9 mouse cellular contexts compared by ENCODE assay signal in the genomic region with DNA sequence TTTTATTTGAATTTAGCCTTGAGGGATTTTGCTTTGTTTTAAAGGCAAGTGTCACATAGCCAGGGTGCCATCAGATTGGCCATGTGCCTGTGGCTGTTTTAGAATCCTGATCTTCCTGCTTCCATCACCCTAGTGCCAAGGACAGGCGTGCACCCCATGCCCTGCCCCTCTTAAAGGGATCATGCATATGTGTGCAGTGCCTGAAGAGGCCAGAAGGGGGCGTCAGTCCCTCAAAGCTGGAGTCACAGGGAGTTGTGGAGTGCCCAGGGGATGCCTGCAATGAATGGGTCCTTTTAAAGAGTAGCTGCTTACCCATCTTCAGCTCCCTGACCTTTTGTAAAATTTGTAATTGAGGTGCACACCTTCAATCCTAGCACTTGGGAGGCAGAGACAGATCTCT. TPM values are rescaled to one million over a fixed set of nuclear protein-coding genes. Genes with fewer than 3 reads are reported as not detected.
DNase-seq lines count a peak whose midpoint lies in the region; ATAC-seq and TF ChIP-seq lines count a peak whose summit lies in the region.
"Had no signal": no experiment of that assay in that cellular context is flagged by ENCODE, and none has a peak within 500 bp of the region (broad histone marks: within the 10 kb centered on the region; RNA-seq: fewer than 3 reads in every experiment).

No protein-coding gene starts in this region.

- DNase-seq in kidney, adult 2 months: no peak
- DNase-seq in kidney, adult 11 months: no peak
- DNase-seq in 416B (ENCODE audit: low read depth): peak; percentile 42
- DNase-seq in CH12.LX (ENCODE audit: extremely low read depth): peak; percentile 34
- peak; percentile 35 for DNase-seq in embryonic facial prominence, embryonic 11.5 days (ENCODE audit: low spot score)
- DNase-seq in frontal cortex, postnatal 25 days (ENCODE audit: low spot score in 2 of 2): no peak
- no peak for DNase-seq in forebrain, embryonic 11.5 days (ENCODE audit: low spot score)

- H3K79me2 ChIP-seq in CH12.LX (replicated peaks; ENCODE audit: control insufficient read depth, extremely low read depth, insufficient read depth, poor library complexity, severe bottlenecking): peaks cover 6% of the 10 kb centered on the region; the same call in 1 of the 2 replicates

- no peak for TF ChIP-seq POLR2A in kidney, adult 2 months (IDR thresholded peaks at IDR 0.05; ENCODE audit: low read depth, low read length)
- TF ChIP-seq POLR2A in CH12.LX (IDR thresholded peaks at IDR 0.05; ENCODE audit: low read depth, low read length): no peak

- no peaks in the 10 kb centered on the region for H3K36me3 ChIP-seq in kidney, adult 2 months (ENCODE audit: control insufficient read depth, insufficient read depth, low read length)
- peaks cover 78 to 89% of the 10 kb centered on the region in 2 experiments for H3K36me3 ChIP-seq in CH12.LX (replicated peaks in 1 of 2; ENCODE audit: control insufficient read depth in 1 of 2, insufficient read depth in 1 of 2, low read length in 1 of 2)
- peaks cover 7% of the 10 kb centered on the region for H3K36me3 ChIP-seq in embryonic facial prominence, embryonic 11.5 days (replicated peaks; ENCODE audit: control insufficient read depth, insufficient read depth, low read depth, low read length)
- peaks cover 5% of the 10 kb centered on the region; the same call in 1 of the 2 replicates for H3K36me3 ChIP-seq in forebrain, embryonic 11.5 days (ENCODE audit: control insufficient read depth, insufficient read depth, low read length)

- H3K4me1 ChIP-seq in kidney, adult 2 months (ENCODE audit: control insufficient read depth, insufficient read depth, low read length): no peaks in the 10 kb centered on the region
- peaks cover 2 to 5% of the 10 kb centered on the region in 2 experiments; a peak in 3 of 4 replicates for H3K4me1 ChIP-seq in CH12.LX (ENCODE audit: control insufficient read depth in 1 of 2, insufficient read depth in 2 of 2)
- H3K4me1 ChIP-seq in embryonic facial prominence, embryonic 11.5 days (ENCODE audit: control insufficient read depth, insufficient read depth, low read length): no peaks in the 10 kb centered on the region
- H3K4me1 ChIP-seq in forebrain, embryonic 11.5 days (replicated peaks; ENCODE audit: control insufficient read depth, insufficient read depth, low read length): no peaks in the 10 kb centered on the region

- H3K4me2 ChIP-seq in CH12.LX (ENCODE audit: insufficient read depth, low read depth, poor library complexity, severe bottlenecking): no peak overlapping the region
- H3K4me2 ChIP-seq in embryonic facial prominence, embryonic 11.5 days (ENCODE audit: low read depth, low read length): no peak overlapping the region
- no peak overlapping the region for H3K4me2 ChIP-seq in forebrain, embryonic 11.5 days (ENCODE audit: low read depth, low read length, severe bottlenecking)
- H3K4me2 ChIP-seq: limb, embryonic 15.5 days had no signal

- no peaks in the 10 kb centered on the region for H3K9me3 ChIP-seq in CH12.LX (replicated peaks; ENCODE audit: low read length)
- no peaks in the 10 kb centered on the region for H3K9me3 ChIP-seq in embryonic facial prominence, embryonic 11.5 days (replicated peaks; ENCODE audit: control insufficient read depth, low read length)
- no peaks in the 10 kb centered on the region for H3K9me3 ChIP-seq in forebrain, embryonic 11.5 days (ENCODE audit: control insufficient read depth, low read length)
- H3K9me3 ChIP-seq: limb, embryonic 15.5 days had no signal

- no peak overlapping the region for H3K9ac ChIP-seq in CH12.LX (ENCODE audit: insufficient read depth, low read depth)
- no peak overlapping the region for H3K9ac ChIP-seq in embryonic facial prominence, embryonic 11.5 days (replicated peaks; ENCODE audit: low read length)
- H3K9ac ChIP-seq in forebrain, embryonic 11.5 days (ENCODE audit: low read length): no peak overlapping the region
- H3K9ac ChIP-seq: limb, embryonic 15.5 days had no signal

- no peak overlapping the region for H3K4me3 ChIP-seq in kidney, adult 2 months (ENCODE audit: insufficient read depth, low read depth, low read length)
- H3K4me3 ChIP-seq in CH12.LX (replicated peaks in 1 of 3; ENCODE audit: low read depth in 2 of 3, low read length in 2 of 3, poor library complexity in 1 of 3): no peak overlapping the region
- no peak overlapping the region for H3K4me3 ChIP-seq in embryonic facial prominence, embryonic 11.5 days (ENCODE audit: low read depth, low read length)
- H3K4me3 ChIP-seq in forebrain, embryonic 11.5 days (ENCODE audit: low read depth, low read length): no peak overlapping the region
- H3K4me3 ChIP-seq: limb, embryonic 15.5 days had no signal

- TF ChIP-seq RAD21 in CH12.LX (IDR thresholded peaks at IDR 0.05; ENCODE audit: low read depth, low read length): peak; percentile 20

- no peak overlapping the region for H3K27ac ChIP-seq in kidney, adult 2 months (ENCODE audit: insufficient read depth, low read depth, low read length)
- no peak overlapping the region for H3K27ac ChIP-seq in CH12.LX (ENCODE audit: insufficient read depth, low read depth)
- H3K27ac ChIP-seq in embryonic facial prominence, embryonic 11.5 days (replicated peaks; ENCODE audit: low read depth, low read length): no peak overlapping the region
- H3K27ac ChIP-seq in forebrain, embryonic 11.5 days (ENCODE audit: low read depth, low read length): no peak overlapping the region
- H3K27ac ChIP-seq: limb, embryonic 15.5 days had no signal

- TF ChIP-seq CTCF in kidney, adult 2 months (conservative IDR thresholded peaks at IDR 0.05; ENCODE audit: insufficient read depth, insufficient read length, low read depth, low read length): peak; percentile 56
- peak; percentile 34 to 56 for TF ChIP-seq CTCF in CH12.LX (conservative IDR thresholded peaks at IDR 0.05 in 1 of 2, IDR thresholded peaks at IDR 0.05 in 1 of 2; ENCODE audit: low read depth in 2 of 2, low read length in 2 of 2)

- H3K27me3 ChIP-seq in kidney, adult 2 months (replicated peaks; ENCODE audit: control insufficient read depth, insufficient read depth, low read length): no peaks in the 10 kb centered on the region
- no peaks in the 10 kb centered on the region for H3K27me3 ChIP-seq in CH12.LX (replicated peaks)
- no peaks in the 10 kb centered on the region for H3K27me3 ChIP-seq in embryonic facial prominence, embryonic 11.5 days (ENCODE audit: control insufficient read depth, insufficient read depth, low read length)
- H3K27me3 ChIP-seq in forebrain, embryonic 11.5 days (ENCODE audit: control insufficient read depth, insufficient read depth, low read length): no peaks in the 10 kb centered on the region
- H3K27me3 ChIP-seq: limb, embryonic 15.5 days had no signal

- in situ Hi-C loops in CH12.LX (cut with MboI; ENCODE audit: low pct_ligation_motif_present, low pct_unique_long_range_greater_than_20kb, low sequenced_read_pairs): no loop called here

- TF ChIP-seq EP300 in CH12.LX (IDR thresholded peaks at IDR 0.05; ENCODE audit: low read length): no peak

- no peak for ATAC-seq in embryonic facial prominence, embryonic 11.5 days (replicated peaks; ENCODE audit: insufficient number of reproducible peaks, low FRiP score, low TSS enrichment, low read depth)
- ATAC-seq in frontal cortex, adult (ENCODE audit: low TSS enrichment): no peak
- no peak; the same call in 1 of the 2 replicates for ATAC-seq in forebrain, embryonic 11.5 days (replicated peaks; ENCODE audit: low FRiP score)

- dilution Hi-C loops in CH12.LX (cut with MboI; ENCODE audit: extremely low pct_ligation_motif_present, extremely low pct_unique_long_range_greater_than_20kb, low sequenced_read_pairs): no loop called here

- 40% methylated on average over 2 of the region's 2 CpGs for WGBS in kidney, adult 2 months
- WGBS in embryonic facial prominence, embryonic 11.5 days: 31% methylated on average over 2 of the region's 2 CpGs
- WGBS in forebrain, embryonic 11.5 days: 37% methylated on average over 2 of the region's 2 CpGs

RNA-seq across cellular contexts. Expression of a gene that starts 6.3 kb away (rescaled TPM):
- polyA plus RNA-seq in kidney, adult 2 months (2012; rRNA removed): 0.58 and 0.66 TPM in 2 replicates
- 0.13 TPM in 1 of 2 replicates, not detected in the other for total RNA-seq in CH12.LX (2012; rRNA removed)
- not detected in 2 replicates for total RNA-seq in CH12.LX (2014; rRNA removed)
- polyA plus RNA-seq in CH12.LX (2012; ENCODE audit: insufficient read length, low read depth): not detected in 2 replicates
- 3.9 and 4.0 TPM in 2 replicates for polyA plus RNA-seq in embryonic facial prominence, embryonic 11.5 days (2014; fragmentation: Nextera tagmentation; extraction: Ambion mirVana)
- 10.6 and 11.0 TPM in 2 replicates for polyA plus RNA-seq in forebrain, embryonic 11.5 days (2014; fragmentation: Nextera tagmentation; extraction: Ambion mirVana)

RNA-seq across cellular contexts. Expression of a gene that starts 7.0 kb away (rescaled TPM):
- polyA plus RNA-seq in kidney, adult 2 months (2012; rRNA removed): 277 and 300 TPM in 2 replicates
- total RNA-seq in CH12.LX (2012; rRNA removed): 204 and 243 TPM in 2 replicates
- 134 and 139 TPM in 2 replicates for total RNA-seq in CH12.LX (2014; rRNA removed)
- 148 and 191 TPM in 2 replicates for polyA plus RNA-seq in CH12.LX (2012; ENCODE audit: insufficient read length, low read depth)
- polyA plus RNA-seq in embryonic facial prominence, embryonic 11.5 days (2014; fragmentation: Nextera tagmentation; extraction: Ambion mirVana): 220 and 271 TPM in 2 replicates
- 220 and 268 TPM in 2 replicates for polyA plus RNA-seq in forebrain, embryonic 11.5 days (2014; fragmentation: Nextera tagmentation; extraction: Ambion mirVana)

RNA-seq across cellular contexts. Expression of a gene that starts 7.0 kb away (rescaled TPM):
- 38.8 and 42.0 TPM in 2 replicates for polyA plus RNA-seq in kidney, adult 2 months (2012; rRNA removed)
- 76.6 and 77.3 TPM in 2 replicates for total RNA-seq in CH12.LX (2012; rRNA removed)
- total RNA-seq in CH12.LX (2014; rRNA removed): 58.9 and 64.9 TPM in 2 replicates
- 98.4 and 129 TPM in 2 replicates for polyA plus RNA-seq in CH12.LX (2012; ENCODE audit: insufficient read length, low read depth)
- 51.4 and 52.5 TPM in 2 replicates for polyA plus RNA-seq in embryonic facial prominence, embryonic 11.5 days (2014; fragmentation: Nextera tagmentation; extraction: Ambion mirVana)
- polyA plus RNA-seq in forebrain, embryonic 11.5 days (2014; fragmentation: Nextera tagmentation; extraction: Ambion mirVana): 54.4 and 61.5 TPM in 2 replicates

RNA-seq across cellular contexts. Expression of a gene that starts 20.3 kb away (rescaled TPM):
- polyA plus RNA-seq in kidney, adult 2 months (2012; rRNA removed): 0.08 TPM in 1 of 2 replicates, not detected in the other
- 0.08 and 0.17 TPM in 2 replicates for total RNA-seq in CH12.LX (2012; rRNA removed)
- not detected in 2 replicates for total RNA-seq in CH12.LX (2014; rRNA removed)
- 0.26 TPM in 1 of 2 replicates, not detected in the other for polyA plus RNA-seq in CH12.LX (2012; ENCODE audit: insufficient read length, low read depth)
- 0.22 and 3.1 TPM in 2 replicates for polyA plus RNA-seq in embryonic facial prominence, embryonic 11.5 days (2014; fragmentation: Nextera tagmentation; extraction: Ambion mirVana)
- polyA plus RNA-seq in forebrain, embryonic 11.5 days (2014; fragmentation: Nextera tagmentation; extraction: Ambion mirVana): 1.8 and 2.6 TPM in 2 replicates

RNA-seq across cellular contexts. Expression of a gene that starts 26.7 kb away (rescaled TPM):
- polyA plus RNA-seq in kidney, adult 2 months (2012; rRNA removed): 22.4 and 23.7 TPM in 2 replicates
- total RNA-seq in CH12.LX (2012; rRNA removed) (12.5 and 14.0 TPM in 2 replicates), CH12.LX (2014; rRNA removed) (7.5 and 9.0 TPM in 2 replicates)
- 11.8 TPM in 2 replicates for polyA plus RNA-seq in CH12.LX (2012; ENCODE audit: insufficient read length, low read depth)
- polyA plus RNA-seq in embryonic facial prominence, embryonic 11.5 days (2014; fragmentation: Nextera tagmentation; extraction: Ambion mirVana): 48.9 and 52.9 TPM in 2 replicates
- polyA plus RNA-seq in forebrain, embryonic 11.5 days (2014; fragmentation: Nextera tagmentation; extraction: Ambion mirVana): 87.6 and 91.4 TPM in 2 replicates

Comparison
In these comparisons a context has a peak if more than half of its experiments do, and no peak if none do; other contexts are left out.
1. DNase-seq: peak in 416B (single experiment), CH12.LX (single experiment) and embryonic facial prominence, embryonic 11.5 days (single experiment); none in kidney, adult 2 months (single experiment), kidney, adult 11 months (single experiment), frontal cortex, postnatal 25 days (0 of 2) and forebrain, embryonic 11.5 days (single experiment).